Mouse (Mus musculus) forebrain, embryonic 16.5 days (tissue): ENCODE measurements around the gene Fgf4. TPM values are rescaled to one million over a fixed set of nuclear protein-coding genes. Genes with fewer than 3 reads are reported as not detected.
A peak's percentile ranks its signal among the peaks of the same experiment; 100 is the strongest.
"Not testable (repeated sequence)": the region's sequence is repeated elsewhere in the genome, so short reads cannot be mapped to it uniquely, and the experiment has no call there.

Experiments used
- ATAC-seq: fragments of 200-750 bp; cut with Nextera tagmentation; 2 replicates; pipeline ENCODE4 v1.8.0; 2017; ENCODE audit warnings: mild to moderate bottlenecking, moderate library complexity
- H3K27ac ChIP-seq: fragments of 300-500 bp; sonication (generic); 2 replicates; pipeline ENCODE4 v1.5.1; 2014; ENCODE audit warnings: low read length, control low read depth
- H3K27me3 ChIP-seq: fragments of 300-500 bp; sonication (generic); replicated peaks from 2 replicates; pipeline ENCODE4 v1.6.1; 2014; ENCODE audit warnings: low read length; ENCODE audit not compliant: control insufficient read depth, insufficient read depth
- H3K36me3 ChIP-seq: fragments of 300-500 bp; sonication (generic); 2 replicates; pipeline ENCODE4 v1.6.1; 2014; ENCODE audit not compliant: control insufficient read depth, insufficient read depth
- H3K4me1 ChIP-seq: fragments of 300-500 bp; sonication (generic); replicated peaks from 2 replicates; pipeline ENCODE4 v1.6.1; 2014; ENCODE audit warnings: low read length; ENCODE audit not compliant: control insufficient read depth, insufficient read depth
- H3K4me2 ChIP-seq: fragments of 300-500 bp; sonication (generic); 2 replicates; pipeline ENCODE4 v1.6.1; 2014; ENCODE audit warnings: mild to moderate bottlenecking, low read length, control low read depth
- H3K4me3 ChIP-seq: fragments of 300-500 bp; sonication (generic); replicated peaks from 2 replicates; pipeline ENCODE4 v1.5.1; 2014; ENCODE audit warnings: mild to moderate bottlenecking, low read length, control low read depth
- H3K9ac ChIP-seq: fragments of 300-500 bp; sonication (generic); replicated peaks from 2 replicates; pipeline ENCODE4 v1.6.1; 2014; ENCODE audit warnings: low read depth, low read length, control low read depth
- H3K9me3 ChIP-seq: fragments of 300-500 bp; sonication (generic); 2 replicates; pipeline ENCODE4 v1.6.1; 2016; ENCODE audit warnings: low read length; ENCODE audit not compliant: control insufficient read depth
- WGBS: fragments of 180-500 bp; shearing (Covaris S2); extraction: QIAGEN DNeasy Blood & Tissue Kit; methylation state at CpG from one replicate; pipeline ENCODE4 v1.1.7; 2014; 5-methylcytosine and 5-hydroxymethylcytosine counted together
- polyA plus RNA-seq: library from polyadenylated mRNA; unstranded; fragments of >200 nt; fragmentation: Nextera tagmentation; extraction: Ambion mirVana; gene quantifications from 2 replicates; pipeline ENCODE4 v1.2.1, GENCODE M21; 2015

Gene Fgf4
- polyA plus RNA-seq, 1 experiment from 2014 or later: not detected

DNA sequence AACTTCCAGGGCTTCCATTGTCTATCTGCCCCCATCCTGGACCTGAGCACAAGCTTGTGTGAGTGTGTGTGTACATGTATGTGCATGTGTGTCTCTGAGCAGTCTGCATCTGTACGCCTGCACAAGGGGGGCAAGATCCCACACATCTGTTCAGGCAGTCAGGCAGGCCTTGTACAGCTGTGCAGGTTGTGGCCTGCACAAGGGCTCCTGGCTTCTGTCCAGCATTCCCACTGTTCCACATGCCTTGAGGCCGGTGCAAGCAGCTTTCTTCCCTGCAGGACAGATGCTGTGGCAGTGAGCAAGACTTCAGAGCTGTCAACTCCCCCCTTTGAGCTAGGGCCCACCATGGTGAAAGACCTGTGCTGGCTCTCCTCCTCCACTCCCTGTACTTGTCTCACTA, 35.9 kb downstream of the Fgf4 start:
- Histone ChIP-seq H3K9me3 (no peaks in the 10 kb centered on the region), H3K9ac (no peak overlapping the region), H3K27ac (no peak overlapping the region), H3K4me3 (no peak overlapping the region), H3K4me2 (no peak overlapping the region), H3K4me1 (no peaks in the 10 kb centered on the region), H3K27me3 (no peaks in the 10 kb centered on the region), H3K36me3 (no peaks in the 10 kb centered on the region)
- 30% methylated on average over 2 of the region's 2 CpGs for WGBS
- ATAC-seq: no peak

DNA sequence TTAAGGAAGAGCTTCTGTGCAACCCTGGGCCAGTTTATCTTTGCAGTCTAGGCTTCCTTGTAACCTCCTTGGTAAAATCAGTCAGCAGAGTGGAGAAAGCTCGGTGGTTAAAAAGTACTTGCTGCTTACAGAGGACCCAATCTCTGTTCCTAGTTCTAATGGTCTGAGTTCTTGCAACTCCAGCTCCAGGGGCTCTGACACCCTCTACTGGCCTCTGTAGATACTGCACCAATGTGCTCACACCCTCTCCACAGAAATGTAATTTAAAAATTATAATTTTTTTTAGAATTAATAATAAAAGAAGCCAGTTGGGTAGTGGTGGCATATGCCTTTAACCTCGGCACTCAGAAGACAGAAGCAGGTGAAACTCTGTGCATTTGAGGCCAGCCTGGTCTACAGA, 40.5 kb downstream of the Fgf4 start:
- WGBS: 85% methylated on average over 2 of the region's 2 CpGs
- Histone ChIP-seq H3K9me3 (no peaks in the 10 kb centered on the region), H3K36me3 (no peaks in the 10 kb centered on the region), H3K27ac (no peak overlapping the region), H3K27me3 (0 out of 2 replicates have a peak, but pooled peaks cover 3% of the 10 kb centered on the region), H3K4me3 (no peak overlapping the region), H3K4me1 (no peaks in the 10 kb centered on the region), H3K9ac (no peak overlapping the region), H3K4me2 (no peak overlapping the region)
- ATAC-seq: no peak

DNA sequence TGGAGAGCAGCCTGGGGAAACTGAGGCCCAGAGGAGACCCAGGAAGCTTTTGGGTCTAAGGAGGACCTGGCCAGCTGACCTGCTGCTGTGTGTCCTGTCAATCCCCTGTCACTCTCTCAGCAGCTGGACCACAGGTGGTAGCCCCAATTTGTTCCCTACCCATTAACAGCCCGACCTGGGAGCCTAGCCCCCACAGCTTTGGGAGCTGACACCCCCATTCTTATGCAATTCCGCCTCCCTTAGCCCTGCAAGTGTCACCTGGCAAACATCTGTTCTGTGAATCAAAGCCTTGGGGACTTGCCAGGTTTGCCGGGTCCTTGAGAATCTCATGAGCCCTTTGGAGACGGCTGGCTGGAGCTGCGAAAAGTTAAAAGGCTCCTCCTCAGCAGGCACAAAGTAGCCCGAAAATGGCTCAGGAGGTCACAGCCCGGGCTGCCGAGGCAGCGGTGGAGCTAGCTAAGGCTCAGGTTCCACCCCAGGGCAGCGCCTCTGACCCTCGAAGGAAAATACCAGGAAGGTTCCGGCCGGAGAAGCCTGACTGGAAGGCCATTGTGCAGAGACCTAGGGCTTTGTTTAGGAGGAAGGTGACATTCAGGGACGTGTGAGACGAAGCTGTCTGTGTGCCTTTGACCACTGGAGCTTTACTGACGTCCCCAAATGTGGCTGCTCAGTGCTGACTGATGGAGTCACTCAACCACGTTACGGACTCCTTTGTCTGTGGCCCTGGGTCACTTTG, 41.6 kb downstream of the Fgf4 start:
- H3K4me2 ChIP-seq: no peak overlapping the region
- WGBS: 6% methylated on average over 18 of the region's 18 CpGs

GRCm38 (mm10) chr7:144890661-144891060, 43.5 kb downstream of the Fgf4 start:
- H3K9me3 ChIP-seq, H3K27me3 ChIP-seq, H3K27ac ChIP-seq, H3K9ac ChIP-seq, H3K4me3 ChIP-seq, ATAC-seq, H3K4me2 ChIP-seq, H3K36me3 ChIP-seq: not testable (repeated sequence)
- H3K4me1 ChIP-seq: peaks cover 12% of the 10 kb centered on the region
- 87% methylated on average over 1 of the region's 1 CpGs for WGBS

More for the DNA sequence above, 41.6 kb downstream of the Fgf4 start:
- Histone ChIP-seq H3K4me3 (no peak overlapping the region), H3K9me3 (no peaks in the 10 kb centered on the region), H3K4me1 (no peaks in the 10 kb centered on the region), H3K27me3 (0 out of 2 replicates have a peak, but pooled peaks cover 3% of the 10 kb centered on the region), H3K36me3 (no peaks in the 10 kb centered on the region), H3K27ac (no peak overlapping the region), H3K9ac (no peak overlapping the region)
- ATAC-seq: no peak

DNA sequence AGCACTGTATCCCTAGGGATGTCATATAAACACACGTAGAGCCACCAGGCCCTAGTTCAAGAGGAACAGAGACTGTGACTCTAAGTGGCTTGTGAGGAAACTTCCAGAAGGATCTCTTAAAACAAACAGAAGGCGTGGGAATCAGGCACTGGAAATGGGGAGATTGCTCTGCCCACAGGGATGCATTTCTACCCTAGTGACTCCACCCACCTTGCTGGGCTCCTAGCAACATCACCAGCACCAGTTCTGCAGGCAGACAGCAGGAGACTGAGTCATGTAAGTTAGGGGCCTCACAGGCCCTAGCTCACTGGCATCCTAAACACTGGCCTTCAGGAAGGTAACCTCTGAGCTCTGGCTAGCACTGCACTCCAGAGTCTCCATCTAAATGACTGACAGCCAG, 44.7 kb downstream of the Fgf4 start:
- H3K4me2 ChIP-seq: no peak overlapping the region
- no peaks in the 10 kb centered on the region for H3K36me3 ChIP-seq
- no peaks in the 10 kb centered on the region for H3K9me3 ChIP-seq
- peaks cover 9% of the 10 kb centered on the region for H3K27me3 ChIP-seq
- WGBS: 74% methylated on average over 2 of the region's 2 CpGs
- ATAC-seq: no peak
- H3K27ac ChIP-seq: no peak overlapping the region
- peaks cover 23% of the 10 kb centered on the region for H3K4me1 ChIP-seq
- H3K4me3 ChIP-seq: no peak overlapping the region
- H3K9ac ChIP-seq: no peak overlapping the region

GRCm38 (mm10) chr7:144892322-144892721, 45.2 kb downstream of the Fgf4 start:
- Histone ChIP-seq H3K27me3 (peaks cover 10% of the 10 kb centered on the region), H3K4me1 (peaks cover 25% of the 10 kb centered on the region), H3K27ac (no peak overlapping the region), H3K9me3 (no peaks in the 10 kb centered on the region), H3K4me3 (no peak overlapping the region), H3K9ac (no peak overlapping the region), H3K4me2 (no peak overlapping the region), H3K36me3 (no peaks in the 10 kb centered on the region)
- no peak for ATAC-seq
- WGBS: 54% methylated on average over 6 of the region's 6 CpGs

- H3K4me2 ChIP-seq: no peak overlapping the region
- no peak overlapping the region for H3K9ac ChIP-seq
- H3K36me3 ChIP-seq: no peaks in the 10 kb centered on the region
- H3K4me1 ChIP-seq: peaks cover 26% of the 10 kb centered on the region
- WGBS: 3% methylated on average over 5 of the region's 5 CpGs
- no peak for ATAC-seq
- H3K27ac ChIP-seq: no peak overlapping the region
- H3K9me3 ChIP-seq: no peaks in the 10 kb centered on the region
- H3K27me3 ChIP-seq: peaks cover 21% of the 10 kb centered on the region
- no peak overlapping the region for H3K4me3 ChIP-seq
Measured at GRCm38 (mm10) chr7:144894191-144894590, 47.0 kb downstream of the Fgf4 start.

DNA sequence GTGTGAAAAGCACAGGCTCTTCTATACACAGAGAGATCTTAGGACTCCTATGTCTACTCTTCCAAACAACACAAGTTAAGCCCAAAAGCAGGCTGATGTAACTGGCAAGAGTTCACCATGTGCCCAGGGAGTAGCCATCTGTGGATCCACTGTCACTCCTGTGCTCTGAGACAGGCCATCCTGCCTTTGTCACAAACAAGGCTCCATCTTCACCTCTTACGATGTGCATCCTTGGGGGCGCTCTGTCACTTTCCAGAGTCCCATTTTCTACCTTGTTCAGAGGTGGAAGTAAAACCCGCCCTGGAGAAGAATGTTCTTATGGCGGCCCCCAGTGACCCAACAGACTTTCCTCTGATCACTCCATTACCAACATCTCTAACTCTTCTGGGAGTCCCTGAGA, 47.5 kb downstream of the Fgf4 start:
- H3K36me3 ChIP-seq: no peaks in the 10 kb centered on the region
- no peak for ATAC-seq
- H3K27me3 ChIP-seq: peaks cover 25% of the 10 kb centered on the region
- H3K9me3 ChIP-seq: no peaks in the 10 kb centered on the region
- H3K4me2 ChIP-seq: peak overlapping the region; percentile 96
- H3K4me1 ChIP-seq: peaks cover 26% of the 10 kb centered on the region
- no peak overlapping the region for H3K9ac ChIP-seq
- no peak overlapping the region; the same call in 1 of the 2 replicates for H3K27ac ChIP-seq
- H3K4me3 ChIP-seq: peak overlapping the region; percentile 53
- WGBS: 1% methylated on average over 4 of the region's 4 CpGs

GRCm38 (mm10) chr7:144895305-144896111, 48.3 kb downstream of the Fgf4 start:
- Histone ChIP-seq H3K36me3 (no peaks in the 10 kb centered on the region), H3K9ac (peak overlapping the region; percentile 46), H3K27me3 (peaks cover 25% of the 10 kb centered on the region), H3K9me3 (no peaks in the 10 kb centered on the region), H3K4me1 (peaks cover 26% of the 10 kb centered on the region), H3K27ac (no peak overlapping the region; the same call in 1 of the 2 replicates), H3K4me2 (peak overlapping the region; percentile 96), H3K4me3 (peak overlapping the region; percentile 53)
- ATAC-seq: peak; percentile 76
- under 1% methylated on average over 37 of the region's 37 CpGs for WGBS
